In the genomic region with DNA sequence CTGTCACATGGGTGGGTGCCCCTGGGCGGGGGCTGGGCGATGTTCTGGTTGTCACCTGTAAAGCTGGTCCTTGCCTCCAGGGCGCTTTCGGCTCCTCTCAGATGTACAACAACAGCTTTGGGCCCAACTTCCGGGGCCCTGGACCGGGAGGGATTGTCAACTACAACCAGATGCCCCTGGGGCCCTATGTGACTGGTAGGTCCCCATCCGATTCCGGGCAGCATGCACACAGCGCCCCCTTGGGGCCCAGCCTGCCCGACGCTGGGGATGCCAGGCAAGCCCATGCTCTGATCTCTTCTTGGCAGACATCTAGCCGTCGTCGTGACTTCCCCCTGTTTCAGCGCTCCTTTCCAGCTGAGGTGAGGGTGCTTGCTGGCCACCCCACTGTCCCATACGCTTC, we compare ENCODE assay signal across 8 mouse cellular contexts. TPM values are rescaled to one million over a fixed set of nuclear protein-coding genes. Genes with fewer than 3 reads are reported as not detected.
DNase-seq lines count a peak whose midpoint lies in the region; ATAC-seq and TF ChIP-seq lines count a peak whose summit lies in the region.

No protein-coding gene starts in this region.

- no peak; the same call in 1 of the 2 replicates for ATAC-seq in forebrain, postnatal 0 days
- no peak for ATAC-seq in forebrain, embryonic 12.5 days (ENCODE audit: low FRiP score)
- ATAC-seq in kidney, embryonic 15.5 days (replicated peaks; ENCODE audit: low FRiP score): no peak

- no peaks in the 10 kb centered on the region for H3K4me1 ChIP-seq in forebrain, postnatal 0 days (ENCODE audit: insufficient read depth)
- no peaks in the 10 kb centered on the region for H3K4me1 ChIP-seq in forebrain, embryonic 12.5 days
- no peaks in the 10 kb centered on the region for H3K4me1 ChIP-seq in cortical plate, adult 2 months (ENCODE audit: control insufficient read depth, insufficient read depth, low read length)
- H3K4me1 ChIP-seq in kidney, embryonic 15.5 days: no peaks in the 10 kb centered on the region

- TF ChIP-seq POLR2A in cortical plate, adult 2 months (IDR thresholded peaks at IDR 0.05; ENCODE audit: extremely low read depth, insufficient read depth, low read length): no peak

- no peak overlapping the region for H3K9ac ChIP-seq in forebrain, postnatal 0 days
- no peak overlapping the region for H3K9ac ChIP-seq in forebrain, embryonic 12.5 days
- H3K9ac ChIP-seq in kidney, embryonic 15.5 days: no peak overlapping the region

- no peak for DNase-seq in forebrain, postnatal 0 days
- DNase-seq in ovary, postnatal 36 days (ENCODE audit: low spot score): peak; percentile 8
- DNase-seq in ovary, adult 18-20 months (ENCODE audit: low spot score): no peak
- peak; percentile 31 for DNase-seq in thymus, postnatal 0 days (ENCODE audit: low spot score)
- no peak for DNase-seq in right cerebral cortex, adult 18-20 months

- H3K4me2 ChIP-seq in forebrain, postnatal 0 days (ENCODE audit: low read depth): no peak overlapping the region
- no peak overlapping the region for H3K4me2 ChIP-seq in forebrain, embryonic 12.5 days
- no peak overlapping the region for H3K4me2 ChIP-seq in kidney, embryonic 15.5 days

- no peaks in the 10 kb centered on the region for H3K27me3 ChIP-seq in forebrain, postnatal 0 days (ENCODE audit: insufficient read depth, low read length)
- H3K27me3 ChIP-seq in forebrain, embryonic 12.5 days: no peaks in the 10 kb centered on the region
- H3K27me3 ChIP-seq in kidney, embryonic 15.5 days: no peaks in the 10 kb centered on the region

- peak; percentile 58; the same call in 1 of the 2 replicates for TF ChIP-seq CTCF in forebrain, postnatal 0 days (IDR thresholded peaks at IDR 0.05; ENCODE audit: low read depth)
- TF ChIP-seq CTCF in cortical plate, adult 2 months (IDR thresholded peaks at IDR 0.05; ENCODE audit: extremely low read depth, insufficient read depth, low read length): peak; percentile 37

- no peak overlapping the region for H3K4me3 ChIP-seq in forebrain, postnatal 0 days (ENCODE audit: low read depth, low read length)
- no peak overlapping the region for H3K4me3 ChIP-seq in forebrain, embryonic 12.5 days (replicated peaks)
- no peak overlapping the region for H3K4me3 ChIP-seq in cortical plate, adult 2 months (ENCODE audit: insufficient read depth, low read length)
- no peak overlapping the region for H3K4me3 ChIP-seq in kidney, embryonic 15.5 days (replicated peaks)

- no peak overlapping the region for H3K27ac ChIP-seq in forebrain, postnatal 0 days (ENCODE audit: low read depth, low read length)
- H3K27ac ChIP-seq in forebrain, embryonic 12.5 days: no peak overlapping the region
- no peak overlapping the region for H3K27ac ChIP-seq in cortical plate, adult 2 months (ENCODE audit: insufficient read depth, low read length)
- no peak overlapping the region for H3K27ac ChIP-seq in kidney, embryonic 15.5 days

- WGBS in forebrain, postnatal 0 days: 69% methylated on average over 16 of the region's 16 CpGs
- WGBS in forebrain, embryonic 12.5 days: 65% methylated on average over 16 of the region's 16 CpGs
- 68% methylated on average over 16 of the region's 16 CpGs for WGBS in kidney, embryonic 15.5 days

- H3K9me3 ChIP-seq in forebrain, postnatal 0 days (ENCODE audit: low read length): no peaks in the 10 kb centered on the region
- no peaks in the 10 kb centered on the region for H3K9me3 ChIP-seq in forebrain, embryonic 12.5 days
- no peaks in the 10 kb centered on the region for H3K9me3 ChIP-seq in kidney, embryonic 15.5 days (replicated peaks)

- peaks cover 59% of the 10 kb centered on the region for H3K36me3 ChIP-seq in forebrain, postnatal 0 days (ENCODE audit: insufficient read depth)
- no peaks in the 10 kb centered on the region for H3K36me3 ChIP-seq in forebrain, embryonic 12.5 days (replicated peaks)
- no peaks in the 10 kb centered on the region for H3K36me3 ChIP-seq in kidney, embryonic 15.5 days

RNA-seq across cellular contexts. Expression of a gene that starts 47.2 kb away (rescaled TPM):
- 60.0 and 76.0 TPM in 2 replicates for total RNA-seq in forebrain, postnatal 0 days (2014; rRNA removed)
- polyA plus RNA-seq in forebrain, postnatal 0 days (2015; fragmentation: Nextera tagmentation; extraction: Ambion mirVana): 35.2 and 57.8 TPM in 2 replicates
- polyA plus RNA-seq in forebrain, embryonic 12.5 days (2016; fragmentation: Nextera tagmentation; extraction: Ambion mirVana): 6.8 and 7.4 TPM in 2 replicates
- polyA plus RNA-seq in cortical plate, adult 2 months (2012; rRNA removed): 67.5 and 75.5 TPM in 2 replicates
- polyA plus RNA-seq in thymus, postnatal 0 days (2015; fragmentation: Nextera tagmentation; extraction: Ambion mirVana): 0.03 and 0.07 TPM in 2 replicates
- 0.13 and 0.32 TPM in 2 replicates for polyA plus RNA-seq in kidney, embryonic 15.5 days (2015; fragmentation: Nextera tagmentation; extraction: Ambion mirVana)

Comparison
In these comparisons a context has a peak if more than half of its experiments do, and no peak if none do; other contexts are left out.
1. DNase-seq: peak in ovary, postnatal 36 days (single experiment) and thymus, postnatal 0 days (single experiment); none in forebrain, postnatal 0 days (single experiment), ovary, adult 18-20 months (single experiment) and right cerebral cortex, adult 18-20 months (single experiment).